8 mouse cellular contexts compared by ENCODE assay signal in the genomic region with DNA sequence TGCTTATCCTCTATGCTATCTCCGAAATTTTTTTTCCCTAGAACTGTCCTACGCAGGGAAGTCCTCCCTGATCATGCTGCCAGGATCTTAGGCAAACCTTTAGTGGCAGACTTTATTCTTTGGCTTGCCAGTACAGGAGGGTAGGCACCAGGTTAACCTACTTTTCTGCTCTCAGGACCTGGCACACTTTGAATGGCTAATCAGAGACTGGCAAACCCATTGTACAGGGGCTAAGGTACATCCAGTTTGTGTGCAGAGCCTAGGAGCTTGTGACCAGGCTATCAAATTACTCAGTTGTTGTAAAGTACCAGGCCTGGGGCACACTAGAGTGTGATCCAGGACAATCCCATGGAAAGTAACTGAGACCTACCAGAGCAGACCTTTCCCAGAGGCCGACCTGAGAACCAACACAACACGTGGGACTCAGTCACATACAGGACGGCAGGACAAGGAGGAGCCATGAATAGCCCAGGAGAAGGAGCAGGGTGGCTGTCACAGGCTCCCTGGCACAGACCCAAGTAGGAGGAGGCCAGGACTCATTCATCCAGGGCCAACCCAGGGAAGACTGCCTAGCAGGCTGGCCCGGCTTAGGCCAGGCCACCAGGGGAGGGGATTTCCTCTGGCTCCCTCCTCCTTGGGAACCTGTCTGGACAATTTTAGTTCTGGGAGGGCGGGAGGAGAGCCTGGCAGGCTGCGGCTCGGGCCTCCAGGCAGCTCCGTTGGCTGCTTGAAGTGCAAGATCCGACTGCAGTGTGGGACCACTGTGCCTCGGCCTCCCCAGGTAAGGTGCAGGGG. TPM values are rescaled to one million over a fixed set of nuclear protein-coding genes. Genes with fewer than 3 reads are reported as not detected.
A peak's percentile ranks its signal among the peaks of the same experiment; 100 is the strongest.
DNase-seq lines count a peak whose midpoint lies in the region; ATAC-seq lines count a peak whose summit lies in the region.

A gene (plus strand): TSS at position 684 of the 795 bp plus-strand sequence.

- peak within 1 kb of the TSS; percentile 23; the same call in 1 of the 2 replicates for H3K4me2 ChIP-seq in hindbrain, embryonic 15.5 days
- peak within 1 kb of the TSS; percentile 18 for H3K4me2 ChIP-seq in midbrain, embryonic 13.5 days (replicated peaks)

- peak; percentile 80; the same call in 1 of the 2 replicates for ATAC-seq in hindbrain, embryonic 15.5 days (ENCODE audit: low FRiP score, low read depth)
- ATAC-seq in midbrain, embryonic 13.5 days: peak; percentile 84

- H3K9me3 ChIP-seq in hindbrain, embryonic 15.5 days: no peaks in the 10 kb centered on the region
- no peaks in the 10 kb centered on the region for H3K9me3 ChIP-seq in midbrain, embryonic 13.5 days

- no peak within 1 kb of the TSS for H3K27ac ChIP-seq in hindbrain, embryonic 15.5 days (replicated peaks)
- no peak within 1 kb of the TSS for H3K27ac ChIP-seq in midbrain, embryonic 13.5 days

- H3K27me3 ChIP-seq in hindbrain, embryonic 15.5 days: no peaks in the 10 kb centered on the region
- H3K27me3 ChIP-seq in midbrain, embryonic 13.5 days: no peaks in the 10 kb centered on the region

- peaks cover 4% of the 10 kb centered on the region; the same call in 1 of the 2 replicates for H3K4me1 ChIP-seq in hindbrain, embryonic 15.5 days (replicated peaks)
- peaks cover 4% of the 10 kb centered on the region; the same call in 1 of the 2 replicates for H3K4me1 ChIP-seq in midbrain, embryonic 13.5 days (replicated peaks)

- no peaks in the 10 kb centered on the region for H3K36me3 ChIP-seq in hindbrain, embryonic 15.5 days
- H3K36me3 ChIP-seq in midbrain, embryonic 13.5 days: no peaks in the 10 kb centered on the region

- DNase-seq in adrenal gland, postnatal 14 days: peak; percentile 93
- peak; percentile 15 for DNase-seq in embryo, embryonic 10 days (ENCODE audit: low spot score)
- peak; percentile 60 for DNase-seq in gastrocnemius, postnatal 10 days
- DNase-seq in left cerebral cortex, adult 18-20 months (ENCODE audit: low spot score in 2 of 2): peak; percentile 24 to 28
- peak; percentile 55 for DNase-seq in urinary bladder, adult 2 months (ENCODE audit: low spot score)
- no peak for DNase-seq in spleen, adult 12 weeks (ENCODE audit: low spot score)

- no peak within 1 kb of the TSS for H3K4me3 ChIP-seq in hindbrain, embryonic 15.5 days
- no peak within 1 kb of the TSS for H3K4me3 ChIP-seq in midbrain, embryonic 13.5 days (replicated peaks)

- whole genome bisulfite sequencing in hindbrain, embryonic 15.5 days: 39% methylated on average over 12 of the region's 12 CpGs
- WGBS in midbrain, embryonic 13.5 days: 33% methylated on average over 12 of the region's 12 CpGs

- H3K9ac ChIP-seq in hindbrain, embryonic 15.5 days: no peak within 1 kb of the TSS
- H3K9ac ChIP-seq in midbrain, embryonic 13.5 days (replicated peaks): no peak within 1 kb of the TSS

RNA-seq across cellular contexts. Expression of the gene that starts here (rescaled TPM):
- total RNA-seq in adrenal gland, postnatal 14 days (2021): 1.7 and 2.0 TPM in 2 replicates
- 1 to 10 TPM in 1 of 2 experiments, not detected in 1; 1.5 TPM for total RNA-seq in gastrocnemius, postnatal 10 days (2021)
- polyA plus RNA-seq in hindbrain, embryonic 15.5 days (2015; fragmentation: Nextera tagmentation; extraction: Ambion mirVana): 1.6 and 1.9 TPM in 2 replicates
- total RNA-seq in left cerebral cortex, adult 18-20 months (2021): under 1 TPM in 1 of 2 experiments, not detected in 1; 0.40 TPM
- polyA plus RNA-seq in midbrain, embryonic 13.5 days (2015; fragmentation: Nextera tagmentation; extraction: Ambion mirVana): 1.4 and 1.5 TPM in 2 replicates
- 29.8 and 38.1 TPM in 2 replicates for polyA plus RNA-seq in urinary bladder, adult 2 months (2012; rRNA removed)

Comparison
In these comparisons a context has a peak if more than half of its experiments do, and no peak if none do; other contexts are left out.
1. RNA of the gene that starts here (polyA plus RNA-seq): 29.8 to 38.1 TPM in urinary bladder, adult 2 months; 1.6 to 1.9 TPM in hindbrain, embryonic 15.5 days and 1.4 to 1.5 TPM in midbrain, embryonic 13.5 days; every median in the first group is over 10 times any median in the second.
2. Peak in DNase-seq in left cerebral cortex, adult 18-20 months; RNA of the gene not detected or under 1 TPM.